Mouse (Mus musculus) cerebellum, adult 8-10 months (tissue): ENCODE results near the gene Kcnj14.

Experiments used
- DNase-seq: peaks from one replicate; pipeline ENCODE4 v3.0.0; 2022

Kcnj14 gene

DNA sequence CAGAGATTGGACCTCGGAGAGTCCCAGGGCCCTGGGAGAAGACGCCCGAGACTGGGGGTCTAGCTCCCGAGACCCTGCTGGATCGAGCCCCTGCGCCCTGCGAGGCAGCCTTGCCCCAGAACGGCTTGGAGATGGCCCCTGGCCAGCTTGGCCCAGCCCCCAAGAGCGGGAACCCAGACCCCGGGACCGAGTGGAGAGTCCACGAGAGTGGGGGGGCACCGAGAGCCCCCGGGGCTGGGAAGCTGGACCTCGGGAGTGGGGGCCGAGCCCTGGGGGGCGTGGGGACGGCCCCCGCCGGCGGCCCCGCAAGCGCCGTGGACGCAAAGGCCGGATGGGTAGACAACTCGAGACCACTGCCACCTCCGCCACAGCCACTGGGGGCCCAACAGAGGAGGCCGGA lies 29.6 kb downstream of the Kcnj14 start:
- no peak for DNase-seq

GRCm38 (mm10) chr7:45793969-45794585 lies 30.5 kb downstream of the Kcnj14 start:
- no peak for DNase-seq

- DNase-seq = no peak
Measured at GRCm38 (mm10) chr7:45793240-45793639, 31.3 kb downstream of the Kcnj14 start.

- no peak for DNase-seq
Measured at GRCm38 (mm10) chr7:45791756-45792490, 32.7 kb downstream of the Kcnj14 start.

DNA sequence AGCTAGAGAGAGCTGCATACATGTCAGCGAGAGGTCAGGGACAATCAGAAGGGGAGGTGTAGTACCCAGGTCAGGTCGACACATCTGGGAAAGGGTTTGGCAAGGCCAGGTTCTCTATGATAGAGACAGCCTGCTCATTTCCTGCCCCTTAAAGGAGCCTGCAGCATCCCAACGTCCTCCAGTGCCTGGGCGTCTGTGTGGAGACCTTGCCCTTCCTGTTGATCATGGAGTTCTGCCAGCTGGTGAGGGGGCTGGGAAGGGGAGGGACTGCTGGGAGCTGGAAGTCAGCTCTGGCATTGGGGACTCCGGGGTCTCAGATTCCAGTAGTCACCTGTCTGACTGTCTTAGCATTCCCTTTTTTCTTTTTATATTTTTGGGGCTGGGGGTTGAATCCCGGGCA lies 33.9 kb downstream of the Kcnj14 start:
- peak; percentile 21 for DNase-seq

DNA sequence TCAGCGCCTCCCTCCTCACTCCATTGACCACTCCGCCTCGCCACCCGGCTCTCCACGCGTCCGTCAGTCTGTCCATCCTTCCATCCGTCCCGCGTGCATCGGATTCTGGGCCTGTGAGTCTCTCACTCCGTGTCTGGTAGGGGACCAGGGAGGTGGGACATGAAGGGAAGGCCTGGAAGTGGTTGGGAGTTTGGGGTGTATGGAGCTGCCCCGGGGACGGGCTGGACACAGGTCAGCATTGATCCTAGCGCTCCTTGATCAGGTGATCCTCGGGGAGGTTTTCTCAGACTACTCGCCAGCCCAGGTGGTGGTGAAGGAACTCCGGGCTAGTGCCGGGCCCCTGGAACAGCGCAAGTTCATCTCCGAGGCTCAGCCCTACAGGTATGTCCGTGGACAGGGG lies 36.9 kb downstream of the Kcnj14 start:
- DNase-seq = peak; percentile 32

- peak; percentile 66 for DNase-seq
Measured at GRCm38 (mm10) chr7:45786661-45787413, 37.7 kb downstream of the Kcnj14 start.

GRCm38 (mm10) chr7:45786136-45786578 lies 38.4 kb downstream of the Kcnj14 start:
- peak; percentile 69 for DNase-seq

DNA sequence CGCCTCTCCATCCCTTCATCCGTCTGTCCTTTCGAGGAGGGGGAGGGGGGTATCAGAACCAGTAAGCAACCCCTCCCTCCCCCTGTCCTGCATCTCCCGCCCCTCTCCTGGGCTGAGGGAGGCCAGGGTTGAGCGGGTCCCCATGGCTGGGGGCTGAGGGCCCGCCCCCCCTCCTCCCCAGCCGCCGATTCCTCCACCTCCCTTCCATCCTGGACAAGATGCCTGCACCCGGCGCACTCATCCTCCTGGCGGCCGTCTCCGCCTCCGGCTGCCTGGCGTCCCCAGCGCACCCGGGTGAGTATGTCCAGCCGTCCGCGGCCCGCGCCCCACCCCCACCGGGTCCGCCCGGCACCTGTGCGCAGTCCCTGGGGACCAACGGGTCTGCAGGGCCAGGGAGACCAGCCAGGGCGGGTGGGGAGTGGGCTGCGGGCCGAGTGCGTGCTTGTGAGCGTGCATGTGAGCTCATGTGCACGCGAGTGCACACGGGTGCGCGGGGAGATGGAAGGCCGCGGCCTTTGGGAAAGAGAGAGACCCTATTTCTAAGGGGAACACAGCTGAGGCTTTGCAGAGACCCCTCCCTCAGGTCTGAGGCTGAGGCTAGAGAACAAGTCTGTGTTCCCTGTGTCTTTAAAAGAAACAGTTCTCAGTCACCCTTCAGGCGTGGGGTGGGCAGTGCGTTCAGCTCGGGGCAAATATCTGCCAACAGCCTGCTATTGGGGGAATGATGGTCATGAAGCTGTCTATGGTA lies 39.0 kb downstream of the Kcnj14 start:
- peak; percentile 72 for DNase-seq

DNA sequence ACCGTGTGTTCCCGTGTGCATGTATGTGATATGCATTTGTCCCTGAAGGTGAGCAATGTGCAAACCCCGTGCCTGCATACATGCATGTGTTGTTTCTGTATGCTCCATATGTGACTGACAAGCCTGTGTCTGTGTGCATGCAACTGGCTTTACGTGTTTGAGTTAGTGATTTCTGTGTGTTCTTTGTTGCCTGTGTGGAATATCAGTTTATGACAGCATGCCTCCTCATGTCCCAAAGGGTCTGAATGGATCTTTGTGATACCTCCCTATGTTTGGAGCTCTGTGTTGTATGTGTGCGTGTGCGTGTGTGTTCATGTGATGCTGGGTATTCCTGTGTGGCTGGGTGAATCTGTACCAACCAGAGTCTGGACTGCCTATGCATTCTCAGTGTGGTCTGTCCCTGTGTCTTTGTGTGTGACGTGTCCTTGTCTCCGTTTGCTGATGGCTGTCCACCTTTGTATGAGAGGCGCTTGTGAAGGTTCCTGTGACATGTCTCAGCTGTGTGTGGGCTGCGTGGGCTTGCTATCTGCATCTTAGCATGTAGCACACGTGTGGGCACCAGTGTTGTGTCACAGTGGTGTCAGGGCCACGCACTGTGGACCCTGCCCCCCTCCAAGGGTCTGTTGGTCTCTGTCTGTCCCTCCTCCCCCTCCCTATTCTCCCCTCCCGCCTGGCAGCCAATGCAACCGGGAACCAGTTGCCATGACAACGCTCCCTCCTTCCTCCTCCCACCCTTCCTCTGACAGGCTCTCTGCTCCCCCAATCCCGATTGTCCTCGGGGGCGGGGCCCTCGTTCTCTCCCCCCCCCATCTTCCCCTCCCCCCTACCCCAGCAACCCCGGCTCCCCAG lies 39.8 kb downstream of the Kcnj14 start, which contains the start of gene Sult2b1:
Gene Sult2b1 (minus strand): TSS at position 146 of the 849 bp plus-strand sequence.
- peak; percentile 88 for DNase-seq

DNA sequence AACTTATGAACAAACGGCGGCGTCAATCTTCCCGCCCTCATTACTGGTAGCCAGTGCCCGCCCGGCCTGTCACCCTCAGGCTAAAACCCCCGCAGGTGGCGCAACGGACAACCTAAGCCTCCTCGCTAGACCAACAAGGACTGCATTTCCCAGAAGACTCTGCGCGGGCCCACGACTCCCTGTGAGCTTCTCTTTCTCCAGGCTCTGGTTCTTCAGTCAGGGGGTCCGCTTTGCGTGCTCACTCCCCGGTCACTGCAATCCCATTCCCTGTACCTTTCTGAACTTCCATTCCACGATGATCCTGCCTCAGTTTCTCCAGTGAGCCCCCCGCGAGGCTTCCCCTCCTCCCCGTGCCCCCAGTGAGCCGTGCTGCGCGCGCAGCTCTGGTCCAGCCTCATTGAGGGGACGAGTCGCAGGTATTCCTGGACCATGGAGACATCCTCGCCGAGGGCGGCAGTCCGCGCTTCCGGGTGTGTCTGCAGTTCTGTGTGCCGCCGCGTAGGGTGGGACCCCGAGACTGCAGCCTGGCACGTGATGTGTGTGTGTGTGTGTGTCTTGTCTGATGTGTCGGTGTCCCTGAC lies 41.0 kb downstream of the Kcnj14 start, which contains the start of gene Lmtk3:
Gene Lmtk3 (plus strand): TSS at position 228 of the 581 bp plus-strand sequence.
- peak; percentile 84 for DNase-seq

GRCm38 (mm10) chr7:45782271-45782670 lies 42.3 kb downstream of the Kcnj14 start:
- peak; percentile 20 for DNase-seq

- no peak for DNase-seq
Measured at GRCm38 (mm10) chr7:45779081-45779641, 45.4 kb downstream of the Kcnj14 start.

DNA sequence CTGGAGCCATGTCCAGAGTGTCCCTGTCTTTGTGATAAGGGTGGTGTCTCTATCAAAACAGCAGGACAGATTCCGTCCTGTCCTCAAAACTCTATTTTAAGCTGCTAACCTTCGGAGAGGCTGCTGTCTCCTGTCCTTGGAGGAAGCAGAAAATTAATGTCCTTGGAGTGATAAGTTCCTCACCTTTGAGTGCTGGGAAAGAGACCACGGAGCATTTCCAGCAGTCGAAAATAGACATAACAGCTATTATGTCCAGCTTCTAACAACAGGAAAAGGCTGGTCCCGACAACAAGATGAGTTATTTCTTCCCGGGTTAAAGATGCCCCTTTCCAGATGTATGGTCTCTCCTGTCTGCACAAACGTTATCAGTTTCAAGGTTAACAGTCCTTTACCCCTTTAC lies 49.3 kb downstream of the Kcnj14 start:
- no peak for DNase-seq

DNA sequence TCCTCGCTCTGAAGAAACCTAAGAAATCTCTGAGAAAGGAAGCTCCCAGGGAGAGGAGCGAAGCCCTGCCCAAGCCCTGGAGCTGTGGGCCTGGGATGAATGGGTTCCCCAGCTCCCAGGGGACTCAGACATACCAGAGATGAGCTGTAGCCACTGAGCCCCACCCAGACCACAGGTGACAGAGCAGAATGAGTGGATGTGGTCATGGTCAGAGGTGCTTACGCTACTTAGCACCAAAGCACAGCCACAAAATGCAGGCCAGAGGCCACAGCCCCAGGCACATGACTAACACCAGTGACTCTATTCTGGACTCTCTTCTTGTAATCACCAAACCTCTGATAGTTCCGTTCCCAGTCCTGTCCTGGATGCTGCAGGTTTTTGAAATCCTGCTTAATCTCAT lies 53.5 kb downstream of the Kcnj14 start:
- no peak for DNase-seq

- no peak for DNase-seq
Measured at GRCm38 (mm10) chr7:45770427-45771082, 54.0 kb downstream of the Kcnj14 start.

DNA sequence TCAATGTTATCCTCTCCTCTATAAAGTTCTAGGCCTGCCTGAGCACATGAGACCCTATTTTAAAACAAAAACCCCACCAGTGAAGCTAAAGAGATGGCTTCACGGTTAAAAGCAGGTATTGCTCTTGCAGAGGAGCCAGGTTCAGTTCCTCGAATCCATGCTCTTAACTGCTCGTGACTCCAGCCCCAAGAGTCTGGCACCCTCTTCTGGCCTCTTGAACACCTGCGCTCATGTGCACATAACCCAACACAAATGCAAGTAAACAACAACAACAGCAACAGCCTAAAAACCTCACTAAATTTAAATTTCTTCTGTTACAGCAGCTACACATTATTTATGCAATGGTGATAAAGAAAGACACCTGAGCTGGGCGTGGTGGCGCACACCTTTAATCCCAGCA lies 57.1 kb downstream of the Kcnj14 start:
- no peak for DNase-seq

DNA sequence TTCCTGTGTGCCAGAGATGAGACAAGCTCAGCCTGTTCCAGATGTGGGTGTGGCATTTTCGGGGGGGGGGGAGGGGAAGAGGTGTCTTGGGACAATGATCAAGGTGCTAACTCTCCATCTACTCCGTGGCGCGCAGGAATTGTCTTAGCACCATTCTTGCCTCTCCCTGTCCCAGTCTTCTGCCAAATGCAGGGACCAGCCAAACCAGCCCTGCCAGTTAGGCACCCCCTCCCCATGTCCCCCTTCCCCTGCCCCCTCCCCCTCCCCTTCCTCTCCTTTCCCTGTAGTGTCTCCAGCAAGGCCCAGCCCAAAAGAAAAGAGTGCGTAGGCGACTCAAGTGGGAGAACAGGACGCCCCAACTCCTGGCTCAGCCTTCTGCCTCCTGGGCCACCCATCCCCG lies 57.8 kb downstream of the Kcnj14 start:
- no peak for DNase-seq
